In the genomic region with DNA sequence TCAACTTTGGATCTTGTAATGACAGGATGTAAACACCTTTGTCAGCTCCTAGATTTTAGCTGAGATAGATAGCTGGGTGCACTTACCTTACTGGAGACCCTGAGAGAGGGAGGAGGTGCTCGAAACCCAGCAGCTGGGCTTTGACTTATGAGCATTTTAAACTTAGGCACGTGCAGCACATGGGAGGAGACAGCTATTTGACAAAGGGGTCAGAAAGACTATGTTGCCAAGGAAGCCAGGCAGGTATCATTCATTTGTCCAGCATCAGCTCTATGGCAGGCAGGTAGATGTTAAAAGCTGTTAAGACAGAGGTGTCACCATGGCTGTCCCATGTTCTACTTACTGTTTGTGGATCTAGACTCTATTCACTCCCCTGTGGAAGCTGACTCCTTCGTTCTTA, we compare ENCODE assay signal across 25 mouse cellular contexts.
"Had no signal": no experiment of that assay in that cellular context is flagged by ENCODE, and none has a peak within 500 bp of the region (broad histone marks: within the 10 kb centered on the region; RNA-seq: fewer than 3 reads in every experiment).

No protein-coding gene starts in this region.

- H3K4me3 ChIP-seq: embryonic facial prominence, embryonic 10.5 days; embryonic facial prominence, embryonic 12.5 days; embryonic facial prominence, embryonic 13.5 days; embryonic facial prominence, embryonic 15.5 days; erythroblast, embryonic 14.5 days; forebrain, embryonic 10.5 days; forebrain, embryonic 12.5 days; forebrain, embryonic 13.5 days; forebrain, embryonic 15.5 days; gastrocnemius, adult 2 months; heart, adult 2 months had no signal

- H3K9ac ChIP-seq: embryonic facial prominence, embryonic 12.5 days; embryonic facial prominence, embryonic 13.5 days; embryonic facial prominence, embryonic 15.5 days; forebrain, embryonic 12.5 days; forebrain, embryonic 13.5 days; forebrain, embryonic 15.5 days; forebrain, postnatal 0 days had no signal

- H3K9me3 ChIP-seq: embryonic facial prominence, embryonic 10.5 days; embryonic facial prominence, embryonic 12.5 days; embryonic facial prominence, embryonic 13.5 days; embryonic facial prominence, embryonic 15.5 days; forebrain, embryonic 10.5 days; forebrain, embryonic 12.5 days; forebrain, embryonic 13.5 days; forebrain, embryonic 15.5 days had no signal

- H3K4me1 ChIP-seq: embryonic facial prominence, embryonic 10.5 days; embryonic facial prominence, embryonic 12.5 days; forebrain, embryonic 10.5 days; forebrain, embryonic 12.5 days; forebrain, embryonic 13.5 days; forebrain, embryonic 15.5 days had no signal

- H3K27ac ChIP-seq: embryonic facial prominence, embryonic 10.5 days; embryonic facial prominence, embryonic 12.5 days; embryonic facial prominence, embryonic 13.5 days; embryonic facial prominence, embryonic 15.5 days; forebrain, embryonic 10.5 days; forebrain, embryonic 12.5 days; forebrain, embryonic 13.5 days; forebrain, embryonic 15.5 days; gastrocnemius, adult 2 months; heart, adult 2 months had no signal

- DNase-seq: cerebellum, adult 9-10 months; cerebellum, adult 9-11 months; cerebellum, postnatal 10 days; cerebellum, postnatal 14 days; cerebellum, postnatal 25 days; cerebellum, postnatal 36 days; embryo, embryonic 11 days; forebrain, postnatal 0 days; gastrocnemius, adult 2 months; gastrocnemius, postnatal 10 days; gastrocnemius, postnatal 14 days; gastrocnemius, postnatal 25 days; gastrocnemius, postnatal 36 days; heart, adult 11 months; heart, adult 18-20 months; heart, adult 2 months had no signal

- H3K27me3 ChIP-seq: embryonic facial prominence, embryonic 12.5 days; embryonic facial prominence, embryonic 13.5 days; embryonic facial prominence, embryonic 15.5 days; forebrain, embryonic 12.5 days; forebrain, embryonic 13.5 days; forebrain, embryonic 15.5 days had no signal

- H3K4me2 ChIP-seq: embryonic facial prominence, embryonic 12.5 days; embryonic facial prominence, embryonic 13.5 days; embryonic facial prominence, embryonic 15.5 days; forebrain, embryonic 12.5 days; forebrain, embryonic 13.5 days; forebrain, embryonic 15.5 days had no signal

- H3K36me3 ChIP-seq: embryonic facial prominence, embryonic 10.5 days; embryonic facial prominence, embryonic 12.5 days; embryonic facial prominence, embryonic 13.5 days; embryonic facial prominence, embryonic 15.5 days; forebrain, embryonic 10.5 days; forebrain, embryonic 12.5 days; forebrain, embryonic 15.5 days had no signal
